Mouse (Mus musculus): Measurements from ENCODE around the gene Efhb. TPM values are rescaled to one million over a fixed set of nuclear protein-coding genes. Genes with fewer than 3 reads are reported as not detected.

The Efhb gene
- polyA plus RNA-seq, 1 experiment from 2014 or later: 0.24 TPM

GRCm38 (mm10) chr17:53386863-53387262, 76.3 kb downstream of the Efhb start:
- no peak for TF ChIP-seq CTCF (IDR thresholded peaks at IDR 0.05; ENCODE audit: low read depth)
- H3K4me2 ChIP-seq (ENCODE audit: low read length): no peak overlapping the region
- no peak overlapping the region for H3K9ac ChIP-seq (ENCODE audit: low read depth, low read length)
- H3K36me3 ChIP-seq (ENCODE audit: insufficient read depth, low read length): no peaks in the 10 kb centered on the region
- H3K27me3 ChIP-seq (ENCODE audit: insufficient read depth, low read length): no peaks in the 10 kb centered on the region
- H3K4me3 ChIP-seq (replicated peaks; ENCODE audit: low read depth, low read length): no peak overlapping the region
- DNase-seq (ENCODE audit: low spot score): no peak
- 64% methylated on average over 6 of the region's 6 CpGs for WGBS
- H3K4me1 ChIP-seq (replicated peaks; ENCODE audit: insufficient read depth, low read length): no peaks in the 10 kb centered on the region
- H3K9me3 ChIP-seq (replicated peaks; ENCODE audit: low read length): no peaks in the 10 kb centered on the region
- ATAC-seq (replicated peaks; ENCODE audit: low FRiP score, low read depth): no peak
- no peak overlapping the region for H3K27ac ChIP-seq

GRCm38 (mm10) chr17:53364111-53364510, 99.0 kb downstream of the Efhb start:
- no peak overlapping the region for H3K27ac ChIP-seq
- no peak for DNase-seq (ENCODE audit: low spot score)
- ATAC-seq (replicated peaks; ENCODE audit: low FRiP score, low read depth): no peak
- no peaks in the 10 kb centered on the region for H3K27me3 ChIP-seq (ENCODE audit: insufficient read depth, low read length)
- no peaks in the 10 kb centered on the region for H3K4me1 ChIP-seq (replicated peaks; ENCODE audit: insufficient read depth, low read length)
- 87% methylated on average over 6 of the region's 6 CpGs for WGBS
- no peak overlapping the region for H3K4me2 ChIP-seq (ENCODE audit: low read length)
- TF ChIP-seq CTCF (IDR thresholded peaks at IDR 0.05; ENCODE audit: low read depth): no peak
- H3K4me3 ChIP-seq (replicated peaks; ENCODE audit: low read depth, low read length): no peak overlapping the region
- H3K9ac ChIP-seq (ENCODE audit: low read depth, low read length): no peak overlapping the region
- H3K9me3 ChIP-seq (replicated peaks; ENCODE audit: low read length): no peaks in the 10 kb centered on the region
- H3K36me3 ChIP-seq (ENCODE audit: insufficient read depth, low read length): no peaks in the 10 kb centered on the region

Other genes starting within 250 kb of the Efhb start
- gene Rab5a, start 15.9 kb upstream of the Efhb start, polyA plus RNA-seq (2015; fragmentation: Nextera tagmentation; extraction: Ambion mirVana): 85.1 and 88.0 TPM in 2 replicates
- 0.13 and 0.22 TPM in 2 replicates for gene Pp2d1, start 76.1 kb upstream of the Efhb start, polyA plus RNA-seq (2015; fragmentation: Nextera tagmentation; extraction: Ambion mirVana)
- gene Kat2b, start 103.5 kb upstream of the Efhb start, polyA plus RNA-seq (2015; fragmentation: Nextera tagmentation; extraction: Ambion mirVana): 4.7 TPM in 2 replicates
- gene Sgo1, start 226.0 kb upstream of the Efhb start, polyA plus RNA-seq (2015; fragmentation: Nextera tagmentation; extraction: Ambion mirVana): 21.3 and 21.7 TPM in 2 replicates

All from kidney, postnatal 0 days (tissue).